Mouse (Mus musculus): ENCODE data around the gene Cnot8. TPM values are rescaled to one million over a fixed set of nuclear protein-coding genes. Genes with fewer than 3 reads are reported as not detected.
"Not testable (repeated sequence)": the region's sequence is repeated elsewhere in the genome, so short reads cannot be mapped to it uniquely, and the experiment has no call there.

Gene Cnot8
- 103 and 112 TPM in 2 replicates for polyA plus RNA-seq (2016; fragmentation: Nextera tagmentation; extraction: Ambion mirVana)

GRCm38 (mm10) chr11:58103697-58104306 is at the start of gene Cnot8:
Gene Cnot8, plus strand, starts transcription at chr11:58104153.
- Histone ChIP-seq H3K4me3 (peak within 1 kb of the TSS; percentile 88), H3K27ac (replicated peaks) (peak within 1 kb of the TSS; percentile 95), H3K9me3 (replicated peaks) (no peaks in the 10 kb centered on the region), H3K36me3 (peaks cover 9% of the 10 kb centered on the region), H3K4me1 (peaks cover 29% of the 10 kb centered on the region), H3K27me3 (ENCODE audit: low read depth, poor library complexity, severe bottlenecking) (peaks cover 5% of the 10 kb centered on the region)
- WGBS: under 1% methylated on average over 55 of the region's 55 CpGs
- peak; percentile 99 for DNase-seq (ENCODE audit: low spot score)

GRCm38 (mm10) chr11:58057455-58057854 is 46.5 kb upstream of the Cnot8 start:
- Histone ChIP-seq H3K27me3 (ENCODE audit: low read depth, poor library complexity, severe bottlenecking) (no peaks in the 10 kb centered on the region), H3K9me3 (replicated peaks) (no peaks in the 10 kb centered on the region), H3K4me3 (no peak overlapping the region), H3K36me3 (peaks cover 94% of the 10 kb centered on the region), H3K27ac (replicated peaks) (no peak overlapping the region), H3K4me1 (no peaks in the 10 kb centered on the region)
- peak; percentile 30 for DNase-seq (ENCODE audit: low spot score)
- 71% methylated on average over 6 of the region's 6 CpGs for WGBS

- H3K9me3 ChIP-seq (replicated peaks); H3K27ac ChIP-seq (replicated peaks); H3K4me3 ChIP-seq; DNase-seq (ENCODE audit: low spot score); H3K4me1 ChIP-seq; H3K27me3 ChIP-seq (ENCODE audit: low read depth, poor library complexity, severe bottlenecking): not testable (repeated sequence)
- 95% methylated on average over 7 of the region's 7 CpGs for WGBS
- H3K36me3 ChIP-seq: peaks cover 78% of the 10 kb centered on the region
These were observed 44.2 kb upstream of the Cnot8 start for GRCm38 (mm10) chr11:58059752-58060151.

GRCm38 (mm10) chr11:58061218-58061617 is 42.7 kb upstream of the Cnot8 start:
- H3K27me3 ChIP-seq (ENCODE audit: low read depth, poor library complexity, severe bottlenecking); H3K9me3 ChIP-seq (replicated peaks); DNase-seq (ENCODE audit: low spot score); H3K4me3 ChIP-seq; H3K4me1 ChIP-seq; H3K27ac ChIP-seq (replicated peaks): not testable (repeated sequence)
- H3K36me3 ChIP-seq: peaks cover 63% of the 10 kb centered on the region
- 95% methylated on average over 4 of the region's 4 CpGs for WGBS

- DNase-seq (ENCODE audit: low spot score): no peak
- no peaks in the 10 kb centered on the region for H3K27me3 ChIP-seq (ENCODE audit: low read depth, poor library complexity, severe bottlenecking)
- no peaks in the 10 kb centered on the region for H3K9me3 ChIP-seq (replicated peaks)
- no peak overlapping the region for H3K4me3 ChIP-seq
- H3K4me1 ChIP-seq: no peaks in the 10 kb centered on the region
- 90% methylated on average over 4 of the region's 4 CpGs for WGBS
- no peak overlapping the region for H3K27ac ChIP-seq (replicated peaks)
- peaks cover 50% of the 10 kb centered on the region for H3K36me3 ChIP-seq
These were observed 41.4 kb upstream of the Cnot8 start for GRCm38 (mm10) chr11:58062586-58062985.

GRCm38 (mm10) chr11:58065025-58065424 is 38.9 kb upstream of the Cnot8 start:
- no peaks in the 10 kb centered on the region for H3K27me3 ChIP-seq (ENCODE audit: low read depth, poor library complexity, severe bottlenecking)
- DNase-seq (ENCODE audit: low spot score): no peak
- WGBS: 86% methylated on average over 4 of the region's 4 CpGs
- H3K36me3 ChIP-seq: peaks cover 29% of the 10 kb centered on the region
- no peaks in the 10 kb centered on the region for H3K9me3 ChIP-seq (replicated peaks)
- no peaks in the 10 kb centered on the region for H3K4me1 ChIP-seq
- no peak overlapping the region for H3K27ac ChIP-seq (replicated peaks)
- no peak overlapping the region for H3K4me3 ChIP-seq

GRCm38 (mm10) chr11:58072978-58073377 is 31.0 kb upstream of the Cnot8 start:
- Histone ChIP-seq H3K27me3 (ENCODE audit: low read depth, poor library complexity, severe bottlenecking) (no peaks in the 10 kb centered on the region), H3K27ac (replicated peaks) (no peak overlapping the region), H3K4me1 (no peaks in the 10 kb centered on the region), H3K36me3 (no peaks in the 10 kb centered on the region), H3K4me3 (no peak overlapping the region), H3K9me3 (replicated peaks) (no peaks in the 10 kb centered on the region)
- 79% methylated on average over 3 of the region's 3 CpGs for WGBS
- DNase-seq (ENCODE audit: low spot score): no peak

- no peak overlapping the region for H3K27ac ChIP-seq (replicated peaks)
- no peaks in the 10 kb centered on the region for H3K36me3 ChIP-seq
- H3K4me3 ChIP-seq: no peak overlapping the region
- H3K4me1 ChIP-seq: no peaks in the 10 kb centered on the region
- DNase-seq (ENCODE audit: low spot score): no peak
- H3K27me3 ChIP-seq (ENCODE audit: low read depth, poor library complexity, severe bottlenecking): no peaks in the 10 kb centered on the region
- no peaks in the 10 kb centered on the region for H3K9me3 ChIP-seq (replicated peaks)
- 74% methylated on average over 4 of the region's 4 CpGs for WGBS
These were observed 26.7 kb upstream of the Cnot8 start for GRCm38 (mm10) chr11:58077270-58077669.

GRCm38 (mm10) chr11:58081716-58082115 is 22.2 kb upstream of the Cnot8 start:
- no peaks in the 10 kb centered on the region for H3K4me1 ChIP-seq
- no peak overlapping the region for H3K4me3 ChIP-seq
- no peak overlapping the region for H3K27ac ChIP-seq (replicated peaks)
- H3K9me3 ChIP-seq (replicated peaks): no peaks in the 10 kb centered on the region
- no peaks in the 10 kb centered on the region for H3K36me3 ChIP-seq
- no peaks in the 10 kb centered on the region for H3K27me3 ChIP-seq (ENCODE audit: low read depth, poor library complexity, severe bottlenecking)
- no peak for DNase-seq (ENCODE audit: low spot score)
- WGBS: 90% methylated on average over 6 of the region's 6 CpGs

- no peak for DNase-seq (ENCODE audit: low spot score)
- no peaks in the 10 kb centered on the region for H3K36me3 ChIP-seq
- peak overlapping the region; percentile 34; the same call in 1 of the 2 replicates for H3K27ac ChIP-seq (replicated peaks)
- H3K9me3 ChIP-seq (replicated peaks): no peaks in the 10 kb centered on the region
- peak overlapping the region; percentile 20; the same call in 1 of the 2 replicates for H3K4me3 ChIP-seq
- peaks cover 22% of the 10 kb centered on the region for H3K27me3 ChIP-seq (ENCODE audit: low read depth, poor library complexity, severe bottlenecking)
- peaks cover 28% of the 10 kb centered on the region for H3K4me1 ChIP-seq
- WGBS: 63% methylated on average over 4 of the region's 4 CpGs
These were observed 11.4 kb upstream of the Cnot8 start for GRCm38 (mm10) chr11:58092541-58092940.

GRCm38 (mm10) chr11:58093021-58093528 is 10.9 kb upstream of the Cnot8 start, which contains the start of gene Gm12248:
Gene Gm12248, minus strand, starts transcription at chr11:58093134.
- H3K36me3 ChIP-seq: no peaks in the 10 kb centered on the region
- peaks cover 34% of the 10 kb centered on the region for H3K4me1 ChIP-seq
- peak within 1 kb of the TSS; percentile 34; the same call in 1 of the 2 replicates for H3K27ac ChIP-seq (replicated peaks)
- H3K27me3 ChIP-seq (ENCODE audit: low read depth, poor library complexity, severe bottlenecking): peaks cover 28% of the 10 kb centered on the region
- H3K9me3 ChIP-seq (replicated peaks): no peaks in the 10 kb centered on the region
- DNase-seq (ENCODE audit: low spot score): peak; percentile 30
- peak within 1 kb of the TSS; percentile 20; the same call in 1 of the 2 replicates for H3K4me3 ChIP-seq
- 26% methylated on average over 12 of the region's 12 CpGs for WGBS

- Histone ChIP-seq H3K4me3 (no peak overlapping the region), H3K9me3 (replicated peaks) (no peaks in the 10 kb centered on the region), H3K4me1 (peaks cover 34% of the 10 kb centered on the region), H3K27me3 (ENCODE audit: low read depth, poor library complexity, severe bottlenecking) (peaks cover 40% of the 10 kb centered on the region), H3K36me3 (no peaks in the 10 kb centered on the region), H3K27ac (replicated peaks) (no peak overlapping the region)
- DNase-seq (ENCODE audit: low spot score): no peak
- WGBS: 36% methylated on average over 4 of the region's 4 CpGs
These were observed 9.2 kb upstream of the Cnot8 start for GRCm38 (mm10) chr11:58094766-58095165.

GRCm38 (mm10) chr11:58095561-58095960 is 8.4 kb upstream of the Cnot8 start:
- H3K9me3 ChIP-seq (replicated peaks): no peaks in the 10 kb centered on the region
- H3K27ac ChIP-seq (replicated peaks): no peak overlapping the region
- 100% methylated on average over 1 of the region's 1 CpGs for WGBS
- DNase-seq (ENCODE audit: low spot score): no peak
- H3K4me3 ChIP-seq: no peak overlapping the region
- H3K27me3 ChIP-seq (ENCODE audit: low read depth, poor library complexity, severe bottlenecking): peaks cover 40% of the 10 kb centered on the region
- no peaks in the 10 kb centered on the region for H3K36me3 ChIP-seq
- peaks cover 34% of the 10 kb centered on the region for H3K4me1 ChIP-seq

Data from midbrain, embryonic 10.5 days (tissue).